Mouse (Mus musculus) hindbrain, embryonic 10.5 days (tissue): ENCODE measurements at regions not wholly inside any gene's neighbourhood (a gene's known extent, or its start where the extent isn't known, plus 50 kb on each side); places are given as distances from the start of the nearest gene placed in this dataset.
A peak's percentile ranks its signal among the peaks of the same experiment; 100 is the strongest.

ENCODE experiments used
- DNase-seq: peaks from one replicate; pipeline ENCODE4 v3.0.0-alpha.2; 2017; ENCODE audit warnings: low spot score
- H3K27ac ChIP-seq: fragments of 300-500 bp; sonication (generic); 2 replicates; pipeline ENCODE4 v1.5.1; 2016; ENCODE audit warnings: mild to moderate bottlenecking, moderate library complexity
- H3K27me3 ChIP-seq: fragments of 300-500 bp; sonication (generic); 2 replicates; pipeline ENCODE4 v1.6.1; 2016; ENCODE audit warnings: mild to moderate bottlenecking; ENCODE audit not compliant: poor library complexity, insufficient read depth, severe bottlenecking
- H3K36me3 ChIP-seq: fragments of 300-500 bp; sonication (generic); 2 replicates; pipeline ENCODE4 v1.6.1; 2016; ENCODE audit warnings: mild to moderate bottlenecking, moderate library complexity
- H3K4me1 ChIP-seq: fragments of 300-500 bp; sonication (generic); replicated peaks from 2 replicates; pipeline ENCODE4 v1.6.1; 2016; ENCODE audit warnings: mild to moderate bottlenecking
- H3K4me3 ChIP-seq: fragments of 300-500 bp; sonication (generic); 2 replicates; pipeline ENCODE4 v1.5.1; 2016; ENCODE audit warnings: mild to moderate bottlenecking, moderate library complexity
- H3K9me3 ChIP-seq: fragments of 300-500 bp; sonication (generic); 2 replicates; pipeline ENCODE4 v1.6.1; 2016; ENCODE audit warnings: mild to moderate bottlenecking, moderate library complexity
- WGBS: fragments of 180-500 bp; shearing (Covaris S2); methylation state at CpG from one replicate; pipeline ENCODE4 v1.1.7; 2016; 5-methylcytosine and 5-hydroxymethylcytosine counted together

DNA sequence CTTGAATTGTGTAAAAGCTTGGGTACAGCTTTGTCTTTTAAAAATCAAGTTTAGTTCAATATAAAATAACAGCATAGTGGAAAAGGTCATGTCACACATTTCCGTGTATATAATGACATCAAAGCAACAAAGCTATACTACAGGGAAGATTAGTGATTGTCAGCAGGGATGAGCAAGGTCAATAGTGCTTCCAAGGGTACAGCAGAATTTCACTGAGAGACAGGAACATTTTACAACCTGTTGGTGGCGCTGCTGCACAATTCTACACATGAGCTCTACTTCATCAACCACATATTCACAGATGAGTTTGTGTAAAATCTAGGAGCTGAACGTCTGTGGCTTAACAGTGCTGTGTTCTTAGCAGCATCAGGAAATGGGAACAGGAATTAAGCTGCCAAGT is 74.3 kb upstream of the A2m start:
- WGBS: 6% methylated on average over 3 of the region's 3 CpGs
- H3K27ac ChIP-seq: no peak overlapping the region
- no peaks in the 10 kb centered on the region for H3K36me3 ChIP-seq
- no peaks in the 10 kb centered on the region; the same call in 1 of the 2 replicates for H3K4me1 ChIP-seq
- DNase-seq: peak; percentile 44
- no peaks in the 10 kb centered on the region for H3K9me3 ChIP-seq
- no peak overlapping the region for H3K4me3 ChIP-seq
- no peaks in the 10 kb centered on the region for H3K27me3 ChIP-seq

DNA sequence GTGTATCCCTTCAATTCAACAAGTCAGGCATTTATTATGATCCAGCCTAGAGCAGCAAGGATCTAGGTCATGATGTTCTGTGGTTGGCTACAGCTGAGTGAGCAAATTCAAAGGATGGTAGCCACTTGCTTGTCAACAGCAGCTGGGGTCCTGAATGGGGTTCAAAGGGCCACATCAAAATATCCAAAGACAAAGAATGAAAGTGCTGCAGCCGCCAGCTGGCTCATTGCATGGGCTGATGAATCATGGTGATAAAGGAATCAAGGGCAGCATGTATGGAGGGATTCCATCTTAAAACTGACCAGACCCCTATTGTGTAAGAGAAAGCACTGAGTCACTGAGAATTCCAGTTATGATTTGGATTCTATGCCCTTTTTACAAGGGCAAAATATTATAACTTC is 74.8 kb upstream of the A2m start:
- Histone ChIP-seq H3K27me3 (no peaks in the 10 kb centered on the region), H3K9me3 (no peaks in the 10 kb centered on the region), H3K27ac (no peak overlapping the region), H3K4me3 (no peak overlapping the region), H3K4me1 (no peaks in the 10 kb centered on the region; the same call in 1 of the 2 replicates), H3K36me3 (no peaks in the 10 kb centered on the region)
- DNase-seq: peak; percentile 35
- 17% methylated on average over 1 of the region's 1 CpGs for WGBS

DNA sequence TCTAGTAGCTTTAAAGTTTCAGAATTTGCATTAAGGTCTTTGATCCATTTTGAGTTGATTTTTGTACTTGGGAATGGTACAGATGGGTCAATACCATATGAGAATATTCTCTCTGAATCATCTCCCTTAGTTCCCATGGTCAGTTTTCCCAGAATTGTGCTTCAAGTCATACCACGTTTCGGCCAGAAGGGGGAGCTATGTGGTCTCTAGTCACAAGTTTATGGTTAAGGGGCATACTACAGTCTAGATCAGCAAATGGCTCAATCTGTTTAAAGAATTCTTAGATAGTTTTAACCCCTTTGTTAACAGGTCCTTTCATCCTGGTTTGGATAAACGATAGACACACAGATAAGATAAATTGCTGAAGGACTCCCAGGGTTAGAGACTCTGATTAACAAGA is 78.7 kb upstream of the A2m start:
- H3K4me1 ChIP-seq: no peaks in the 10 kb centered on the region; the same call in 1 of the 2 replicates
- 6% methylated on average over 3 of the region's 3 CpGs for WGBS
- no peaks in the 10 kb centered on the region for H3K36me3 ChIP-seq
- H3K9me3 ChIP-seq: no peaks in the 10 kb centered on the region
- no peak overlapping the region for H3K4me3 ChIP-seq
- no peaks in the 10 kb centered on the region for H3K27me3 ChIP-seq
- no peak overlapping the region for H3K27ac ChIP-seq
- peak; percentile 46 for DNase-seq

DNA sequence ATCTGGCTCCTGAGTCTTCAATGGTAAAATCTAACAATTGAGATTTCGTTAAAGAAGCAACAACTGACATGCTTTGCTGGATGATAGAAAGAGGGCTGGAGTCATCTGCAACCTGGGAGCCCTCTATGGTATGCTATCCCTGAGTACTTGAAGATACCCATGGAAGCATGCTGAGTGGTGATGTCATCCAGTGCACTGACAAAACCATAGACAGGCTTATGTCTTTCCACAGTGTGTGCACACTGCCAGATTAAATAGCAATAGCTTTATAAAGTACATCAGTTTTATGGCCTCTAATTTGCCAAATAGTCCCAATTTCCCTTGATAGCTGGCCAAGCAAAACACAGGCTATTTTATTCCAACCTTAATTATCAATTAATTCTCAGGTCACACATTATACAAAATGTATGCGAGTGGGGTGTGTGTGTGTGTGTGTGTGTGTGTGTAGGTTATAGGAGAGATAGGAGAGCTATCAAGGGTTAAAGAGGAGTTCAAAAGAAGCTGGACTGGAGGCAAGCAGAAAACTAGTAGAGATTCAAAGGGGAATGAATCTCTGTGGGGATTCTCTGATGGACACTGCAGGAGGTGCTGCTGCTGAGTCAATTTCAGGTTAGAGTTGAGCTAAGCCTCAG is 80.1 kb upstream of the Iqsec3 start:
- H3K4me3 ChIP-seq: no peak overlapping the region
- no peaks in the 10 kb centered on the region for H3K4me1 ChIP-seq
- no peak for DNase-seq
- 89% methylated on average over 2 of the region's 2 CpGs for WGBS
- no peaks in the 10 kb centered on the region for H3K36me3 ChIP-seq
- no peaks in the 10 kb centered on the region for H3K27me3 ChIP-seq
- H3K9me3 ChIP-seq: no peaks in the 10 kb centered on the region
- no peak overlapping the region for H3K27ac ChIP-seq

DNA sequence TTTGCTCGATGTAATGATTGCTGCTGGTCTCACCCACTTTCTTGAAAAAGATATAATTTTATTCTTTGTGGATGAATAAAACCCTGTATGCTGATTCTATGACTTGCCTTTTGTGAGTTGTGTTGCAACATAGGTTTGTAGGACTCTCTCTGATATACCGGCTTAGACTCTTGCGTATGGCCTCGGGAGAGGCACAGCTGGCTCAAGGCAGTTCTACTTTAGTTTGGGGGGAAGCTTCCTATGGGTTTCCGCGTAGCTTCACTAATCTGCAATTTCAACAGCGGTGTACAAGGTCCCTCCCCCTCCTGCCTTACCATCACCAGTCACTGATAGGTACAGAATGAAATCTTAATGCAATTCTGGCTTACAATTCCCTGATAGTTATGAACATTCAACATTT is 60.0 kb upstream of the Iqsec3 start:
- no peaks in the 10 kb centered on the region for H3K4me1 ChIP-seq
- H3K9me3 ChIP-seq: no peaks in the 10 kb centered on the region
- H3K27ac ChIP-seq: no peak overlapping the region
- H3K36me3 ChIP-seq: no peaks in the 10 kb centered on the region
- no peak for DNase-seq
- WGBS: 77% methylated on average over 7 of the region's 7 CpGs
- H3K27me3 ChIP-seq: no peaks in the 10 kb centered on the region; the same call in 1 of the 2 replicates
- H3K4me3 ChIP-seq: no peak overlapping the region

DNA sequence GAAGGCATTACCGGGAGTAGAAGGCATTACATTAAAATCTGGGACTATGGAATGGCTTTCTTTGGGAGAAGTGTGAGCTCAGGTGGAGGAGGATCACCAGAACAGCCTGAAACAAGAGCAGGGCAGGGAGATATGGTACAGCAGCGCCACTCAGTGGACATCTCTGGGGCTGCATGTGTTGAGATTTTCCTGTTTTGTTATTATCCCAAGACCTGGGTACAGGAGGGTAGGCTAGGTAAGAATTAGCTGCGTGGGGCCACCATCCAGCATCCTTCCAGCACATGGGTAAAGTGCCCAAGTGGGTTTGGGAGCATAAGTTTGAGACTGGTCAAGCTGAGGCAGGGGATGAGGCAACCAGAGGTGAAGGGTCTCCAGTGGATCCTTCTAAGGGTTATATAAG is 59.4 kb upstream of the Iqsec3 start:
- DNase-seq: peak; percentile 74
- H3K27ac ChIP-seq: no peak overlapping the region
- WGBS: 5% methylated on average over 3 of the region's 3 CpGs
- H3K4me3 ChIP-seq: no peak overlapping the region
- no peaks in the 10 kb centered on the region for H3K36me3 ChIP-seq
- no peaks in the 10 kb centered on the region; the same call in 1 of the 2 replicates for H3K27me3 ChIP-seq
- no peaks in the 10 kb centered on the region for H3K4me1 ChIP-seq
- no peaks in the 10 kb centered on the region for H3K9me3 ChIP-seq

DNA sequence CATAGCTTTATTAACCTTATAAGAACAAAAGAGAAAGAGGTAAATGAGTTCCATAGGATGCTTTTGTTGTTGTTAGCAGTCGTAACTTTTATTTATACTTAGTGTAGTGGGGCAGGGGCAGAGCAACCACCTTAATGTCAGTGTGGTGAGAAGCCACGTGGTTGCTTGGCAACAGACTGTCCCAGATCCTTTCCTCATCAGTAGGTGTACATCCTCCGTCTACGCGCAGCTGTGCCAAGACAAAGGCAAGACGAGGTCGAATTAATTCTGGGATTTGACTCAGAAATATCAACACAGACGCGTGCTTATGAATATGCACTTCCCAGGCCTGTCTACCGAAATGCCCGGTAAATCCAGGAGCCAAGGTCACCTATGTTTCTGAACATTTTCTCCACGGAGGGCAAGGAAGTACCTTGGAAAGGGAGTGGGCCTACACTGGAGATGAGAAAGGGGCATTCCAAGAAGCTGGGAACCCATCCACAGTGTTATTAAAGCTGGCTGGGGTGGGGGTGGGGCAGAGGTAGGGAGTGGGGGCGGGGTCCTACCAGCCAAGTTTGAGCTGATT is 58.4 kb upstream of the Iqsec3 start:
- H3K36me3 ChIP-seq: no peaks in the 10 kb centered on the region
- H3K9me3 ChIP-seq: no peaks in the 10 kb centered on the region
- WGBS: 68% methylated on average over 13 of the region's 13 CpGs
- no peak overlapping the region for H3K27ac ChIP-seq
- DNase-seq: no peak
- H3K27me3 ChIP-seq: peaks cover 9% of the 10 kb centered on the region; the same call in 1 of the 2 replicates
- no peak overlapping the region for H3K4me3 ChIP-seq
- H3K4me1 ChIP-seq: no peaks in the 10 kb centered on the region

DNA sequence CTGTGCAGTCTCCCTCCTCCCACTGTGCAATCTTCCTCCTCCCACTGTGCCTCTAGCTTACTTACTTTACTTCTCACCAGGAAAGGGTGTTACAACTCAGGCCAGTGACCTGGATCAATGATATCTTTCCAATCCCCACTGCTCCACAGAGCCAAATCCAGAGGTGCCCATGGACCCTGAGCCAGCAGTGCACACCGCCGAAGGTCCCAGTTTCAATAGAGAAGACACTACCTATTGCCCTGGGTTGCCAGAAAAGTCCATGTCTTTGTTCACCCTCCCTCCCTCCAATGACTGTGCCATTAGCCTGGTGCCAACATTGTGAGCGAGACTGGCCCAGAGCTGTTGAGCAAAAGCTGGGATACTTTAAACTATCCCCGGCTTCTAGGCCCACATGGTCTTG is 53.8 kb upstream of the Iqsec3 start:
- H3K27me3 ChIP-seq: peaks cover 33% of the 10 kb centered on the region
- DNase-seq: no peak
- no peak overlapping the region for H3K4me3 ChIP-seq
- H3K27ac ChIP-seq: no peak overlapping the region
- peaks cover 17% of the 10 kb centered on the region for H3K4me1 ChIP-seq
- 92% methylated on average over 4 of the region's 4 CpGs for WGBS
- no peaks in the 10 kb centered on the region for H3K36me3 ChIP-seq
- no peaks in the 10 kb centered on the region for H3K9me3 ChIP-seq

DNA sequence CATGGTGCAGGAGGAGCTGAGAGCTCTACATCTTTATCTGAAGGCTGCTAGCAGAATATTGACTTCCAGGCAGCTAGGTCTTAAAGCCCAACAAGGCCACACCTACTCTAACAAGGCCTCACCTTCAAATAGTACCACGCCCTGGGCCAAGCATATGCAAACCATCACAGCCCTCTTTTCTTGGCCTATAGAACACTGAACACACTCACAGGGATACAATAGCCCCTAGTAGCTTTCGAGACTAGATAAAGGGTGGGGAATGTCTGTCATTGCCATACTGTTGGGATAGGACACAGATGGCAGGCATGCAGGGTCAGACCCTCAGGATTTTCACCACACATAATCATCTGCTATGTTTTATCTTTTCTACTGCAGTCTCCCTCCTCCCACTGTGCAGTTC is 52.6 kb upstream of the Iqsec3 start:
- no peak overlapping the region for H3K27ac ChIP-seq
- WGBS: 87% methylated on average over 2 of the region's 2 CpGs

DNA sequence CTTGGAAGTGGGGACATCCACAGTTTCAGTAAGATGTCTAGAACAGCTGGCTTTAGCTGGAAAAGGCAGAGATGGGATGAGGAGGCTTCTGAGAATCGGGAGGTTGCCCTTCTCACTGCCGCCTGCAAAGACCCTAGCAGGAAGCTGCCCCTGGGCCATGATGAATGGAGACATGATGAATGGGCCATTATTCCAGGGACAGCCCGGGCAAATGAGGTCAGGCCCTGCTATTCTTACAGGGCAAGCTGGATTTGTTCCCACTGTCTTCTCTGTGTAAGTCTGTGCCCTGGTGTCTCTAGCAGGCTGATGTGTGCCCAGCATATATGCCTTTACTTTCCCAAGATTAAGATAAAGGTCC is 51.1 kb upstream of the Iqsec3 start:
- no peaks in the 10 kb centered on the region for H3K9me3 ChIP-seq
- DNase-seq: peak; percentile 59
- H3K4me3 ChIP-seq: no peak overlapping the region
- H3K4me1 ChIP-seq: peaks cover 17% of the 10 kb centered on the region
- H3K27ac ChIP-seq: 0 out of 2 replicates have a peak overlapping the region, but pooled peaks have one; percentile 12
- H3K36me3 ChIP-seq: no peaks in the 10 kb centered on the region
- H3K27me3 ChIP-seq: peaks cover 48% of the 10 kb centered on the region
- 20% methylated on average over 3 of the region's 3 CpGs for WGBS

More for the DNA sequence above, 52.6 kb upstream of the Iqsec3 start:
- Histone ChIP-seq H3K4me3 (no peak overlapping the region), H3K9me3 (no peaks in the 10 kb centered on the region), H3K36me3 (no peaks in the 10 kb centered on the region), H3K4me1 (peaks cover 17% of the 10 kb centered on the region), H3K27me3 (peaks cover 45% of the 10 kb centered on the region)
- no peak for DNase-seq

DNA sequence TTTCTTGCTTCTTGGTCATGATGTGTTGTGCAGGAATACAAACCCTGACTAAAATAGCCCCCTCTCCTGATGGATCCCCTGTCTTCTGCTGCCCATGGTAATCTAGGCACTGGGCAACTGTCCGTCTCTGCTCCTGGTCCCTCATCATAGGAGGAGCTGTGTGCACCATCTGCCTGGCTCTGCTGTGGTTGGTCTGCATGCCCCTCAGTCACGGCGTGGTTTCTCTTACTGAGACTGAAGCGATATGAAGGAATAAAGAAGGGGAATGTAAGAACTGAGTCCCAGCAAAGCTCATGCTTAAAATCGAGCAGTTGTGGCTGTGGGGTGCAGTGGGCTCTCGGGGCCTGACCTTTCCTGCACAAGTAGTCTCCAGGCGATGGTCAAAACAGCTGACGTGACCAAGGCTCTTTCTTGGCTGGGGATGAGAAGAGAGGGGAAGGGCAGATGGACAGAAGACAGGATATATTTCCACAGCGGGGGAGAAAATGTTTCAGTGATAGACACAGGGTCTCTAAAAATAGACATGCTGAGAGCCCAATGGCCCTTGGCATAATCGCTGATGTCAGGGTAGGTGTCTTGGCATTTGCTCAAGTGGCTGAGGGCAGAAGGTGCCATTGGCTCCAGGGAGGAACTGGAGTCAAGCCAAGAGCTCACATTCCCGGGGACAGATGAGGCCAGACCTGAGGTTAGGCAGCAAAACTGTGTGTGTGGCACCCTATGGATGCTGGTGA is 50.6 kb upstream of the Iqsec3 start:
- DNase-seq: no peak
- H3K4me1 ChIP-seq: peaks cover 17% of the 10 kb centered on the region
- no peak overlapping the region for H3K4me3 ChIP-seq
- WGBS: 67% methylated on average over 11 of the region's 11 CpGs
- H3K27me3 ChIP-seq: peaks cover 48% of the 10 kb centered on the region
- H3K36me3 ChIP-seq: no peaks in the 10 kb centered on the region
- H3K9me3 ChIP-seq: no peaks in the 10 kb centered on the region
- H3K27ac ChIP-seq: 0 out of 2 replicates have a peak overlapping the region, but pooled peaks have one; percentile 12
